Mouse (Mus musculus): ENCODE data around the gene Prkag1. TPM values are rescaled to one million over a fixed set of nuclear protein-coding genes. Genes with fewer than 3 reads are reported as not detected.

The Prkag1 gene
- polyA plus RNA-seq, 1 experiment from 2014 or later, result 114 TPM

DNA sequence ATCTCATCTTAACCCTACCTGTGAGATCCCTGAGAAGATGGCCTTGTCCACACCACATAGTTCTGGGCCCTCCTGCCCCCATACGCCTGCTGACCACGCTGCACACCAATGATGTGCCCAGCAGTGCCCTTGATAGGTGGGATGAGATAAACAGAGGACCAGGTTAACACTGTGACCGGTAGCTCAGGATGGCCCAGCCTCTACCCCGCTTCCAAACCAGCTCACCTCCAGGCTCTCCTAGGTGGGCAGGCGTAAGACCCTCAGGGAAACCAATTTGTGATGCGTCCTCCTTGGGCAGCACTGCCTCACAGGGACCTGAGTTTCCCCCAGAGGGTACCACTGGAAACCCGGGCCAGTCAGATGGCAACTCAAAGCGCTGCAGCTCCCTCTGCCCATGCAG is 34.5 kb upstream of the Prkag1 start:
- Histone ChIP-seq H3K9me3 (replicated peaks) (no peaks in the 10 kb centered on the region), H3K9ac (no peak overlapping the region), H3K4me3 (no peak overlapping the region), H3K36me3 (peaks cover 66% of the 10 kb centered on the region), H3K27ac (no peak overlapping the region), H3K27me3 (replicated peaks) (no peaks in the 10 kb centered on the region), H3K4me2 (no peak overlapping the region), H3K4me1 (peaks cover 41% of the 10 kb centered on the region)
- no peak for ATAC-seq
- 90% methylated on average over 8 of the region's 8 CpGs for WGBS (ENCODE audit: insufficient replicate concordance)

DNA sequence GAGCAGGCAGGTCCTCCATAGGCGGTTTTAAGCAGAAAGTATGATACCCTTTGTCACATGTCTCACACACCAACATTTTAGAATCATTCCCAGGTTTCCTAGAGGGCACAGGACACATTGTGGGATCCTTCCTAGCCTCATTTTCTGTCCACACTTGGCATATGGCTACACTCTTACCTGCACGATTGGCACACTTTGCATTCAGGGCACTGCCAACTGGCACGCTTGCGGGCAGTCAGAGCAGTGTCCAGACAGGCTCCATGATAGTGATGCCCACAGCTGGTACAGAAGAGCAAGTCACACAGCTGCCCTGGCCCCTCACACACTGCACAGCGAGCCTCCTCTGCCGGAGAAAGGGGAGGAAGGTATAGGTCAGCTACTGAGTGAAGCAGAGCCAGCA is 33.6 kb upstream of the Prkag1 start:
- H3K4me2 ChIP-seq, result no peak overlapping the region
- H3K4me3 ChIP-seq, result no peak overlapping the region
- H3K27me3 ChIP-seq (replicated peaks), result no peaks in the 10 kb centered on the region
- no peaks in the 10 kb centered on the region for H3K9me3 ChIP-seq (replicated peaks)
- H3K27ac ChIP-seq, result no peak overlapping the region
- ATAC-seq, result no peak
- H3K9ac ChIP-seq, result no peak overlapping the region
- peaks cover 74% of the 10 kb centered on the region for H3K36me3 ChIP-seq
- H3K4me1 ChIP-seq, result peaks cover 37% of the 10 kb centered on the region
- 91% methylated on average over 6 of the region's 6 CpGs for WGBS (ENCODE audit: insufficient replicate concordance)

DNA sequence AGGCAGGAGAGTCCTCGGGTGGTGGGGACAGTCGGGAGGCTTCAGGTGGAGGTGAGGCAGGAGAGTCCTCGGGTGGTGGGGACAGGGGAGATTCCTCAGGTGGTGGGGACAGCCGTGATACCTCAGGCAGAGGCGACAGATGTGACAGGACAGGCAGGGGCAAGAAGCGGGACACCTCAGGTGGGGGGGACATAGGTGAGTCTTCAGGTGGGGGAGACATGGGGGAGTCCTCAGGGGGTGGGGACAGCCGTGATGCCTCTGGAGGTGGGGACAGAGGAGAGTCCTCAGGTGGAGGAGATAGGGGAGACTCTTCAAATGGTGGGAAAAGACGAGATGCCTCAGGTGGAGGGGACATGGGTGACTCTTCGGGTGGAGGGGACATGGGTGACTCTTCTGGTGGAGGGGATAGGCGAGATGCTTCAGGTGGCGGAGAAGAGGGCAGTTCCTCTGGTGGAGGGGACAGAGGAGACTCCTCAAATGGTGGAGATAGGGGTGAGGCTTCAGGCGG is 32.2 kb upstream of the Prkag1 start:
- Histone ChIP-seq H3K4me3 (no peak overlapping the region), H3K4me2 (no peak overlapping the region), H3K9ac (no peak overlapping the region), H3K4me1 (peaks cover 26% of the 10 kb centered on the region), H3K36me3 (peaks cover 88% of the 10 kb centered on the region), H3K27ac (no peak overlapping the region), H3K9me3 (replicated peaks) (no peaks in the 10 kb centered on the region), H3K27me3 (replicated peaks) (no peaks in the 10 kb centered on the region)
- no peak for ATAC-seq
- 85% methylated on average over 12 of the region's 12 CpGs for WGBS (ENCODE audit: insufficient replicate concordance)

DNA sequence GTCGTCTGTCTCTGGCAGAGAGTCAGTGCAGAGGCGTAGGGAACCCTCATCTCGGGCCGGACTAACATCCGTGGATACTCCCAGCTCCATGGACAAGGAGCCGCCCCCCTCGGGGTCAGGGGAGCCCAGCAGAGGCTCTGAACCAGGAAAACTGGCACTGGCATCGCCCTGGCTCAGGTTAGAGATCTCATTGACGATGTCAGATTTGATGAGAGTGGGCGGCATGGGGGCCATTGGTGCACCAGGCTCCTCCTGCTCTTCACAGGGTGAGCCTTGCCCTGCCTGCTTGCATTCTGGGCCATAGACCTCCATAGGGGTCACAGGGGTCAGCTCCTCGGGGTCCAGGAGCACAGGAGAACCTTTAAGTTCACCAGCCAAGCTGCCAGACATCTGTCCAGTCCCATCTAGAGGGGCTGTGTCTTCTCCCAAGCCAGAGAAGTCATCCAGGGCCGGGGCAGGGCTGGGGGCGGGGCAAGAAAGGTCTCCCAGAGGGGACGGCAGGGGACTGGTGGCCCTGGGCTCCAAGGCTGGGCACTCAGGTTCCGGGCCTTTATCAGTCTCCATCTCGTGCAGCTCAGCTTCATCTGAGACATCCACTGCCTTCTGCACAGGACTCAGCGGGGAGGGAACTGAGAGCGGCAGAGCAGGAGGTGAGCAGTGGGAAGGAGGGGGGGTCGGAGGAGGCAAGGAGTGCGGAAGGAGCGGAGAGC is 30.5 kb upstream of the Prkag1 start:
- WGBS (ENCODE audit: insufficient replicate concordance), result 86% methylated on average over 21 of the region's 21 CpGs
- no peaks in the 10 kb centered on the region for H3K9me3 ChIP-seq (replicated peaks)
- H3K27me3 ChIP-seq (replicated peaks), result no peaks in the 10 kb centered on the region
- no peak overlapping the region for H3K4me2 ChIP-seq
- H3K27ac ChIP-seq, result no peak overlapping the region
- no peak overlapping the region for H3K4me3 ChIP-seq
- H3K36me3 ChIP-seq, result peaks cover 100% of the 10 kb centered on the region
- peaks cover 9% of the 10 kb centered on the region for H3K4me1 ChIP-seq
- no peak overlapping the region for H3K9ac ChIP-seq
- no peak for ATAC-seq

DNA sequence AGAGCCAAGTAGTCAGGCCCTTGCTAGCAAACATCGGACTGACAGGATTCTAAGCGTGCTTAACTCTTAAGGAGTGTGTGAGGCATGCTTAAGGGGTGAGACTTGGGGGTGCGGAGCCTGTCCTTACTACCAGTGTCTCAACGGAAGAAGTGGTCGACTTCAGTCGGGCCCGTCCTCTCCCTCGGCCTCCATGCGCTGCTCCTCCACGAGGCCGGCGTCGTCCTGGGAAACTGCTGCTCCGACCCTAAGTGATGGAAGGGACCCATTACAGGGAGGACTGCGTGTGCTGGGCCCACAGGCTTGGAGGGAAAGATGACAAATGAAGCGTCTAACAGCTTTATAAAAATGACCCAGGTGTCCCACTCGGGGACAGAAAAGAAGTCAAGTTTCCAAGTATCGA is 29.6 kb upstream of the Prkag1 start:
- H3K9ac ChIP-seq, result no peak overlapping the region
- no peak overlapping the region for H3K4me3 ChIP-seq
- WGBS (ENCODE audit: insufficient replicate concordance), result 91% methylated on average over 18 of the region's 18 CpGs
- no peak overlapping the region for H3K27ac ChIP-seq
- H3K36me3 ChIP-seq, result peaks cover 100% of the 10 kb centered on the region
- H3K4me1 ChIP-seq, result 0 out of 2 replicates have a peak, but pooled peaks cover 8% of the 10 kb centered on the region
- no peaks in the 10 kb centered on the region for H3K27me3 ChIP-seq (replicated peaks)
- no peak overlapping the region for H3K4me2 ChIP-seq
- H3K9me3 ChIP-seq (replicated peaks), result no peaks in the 10 kb centered on the region
- no peak for ATAC-seq

DNA sequence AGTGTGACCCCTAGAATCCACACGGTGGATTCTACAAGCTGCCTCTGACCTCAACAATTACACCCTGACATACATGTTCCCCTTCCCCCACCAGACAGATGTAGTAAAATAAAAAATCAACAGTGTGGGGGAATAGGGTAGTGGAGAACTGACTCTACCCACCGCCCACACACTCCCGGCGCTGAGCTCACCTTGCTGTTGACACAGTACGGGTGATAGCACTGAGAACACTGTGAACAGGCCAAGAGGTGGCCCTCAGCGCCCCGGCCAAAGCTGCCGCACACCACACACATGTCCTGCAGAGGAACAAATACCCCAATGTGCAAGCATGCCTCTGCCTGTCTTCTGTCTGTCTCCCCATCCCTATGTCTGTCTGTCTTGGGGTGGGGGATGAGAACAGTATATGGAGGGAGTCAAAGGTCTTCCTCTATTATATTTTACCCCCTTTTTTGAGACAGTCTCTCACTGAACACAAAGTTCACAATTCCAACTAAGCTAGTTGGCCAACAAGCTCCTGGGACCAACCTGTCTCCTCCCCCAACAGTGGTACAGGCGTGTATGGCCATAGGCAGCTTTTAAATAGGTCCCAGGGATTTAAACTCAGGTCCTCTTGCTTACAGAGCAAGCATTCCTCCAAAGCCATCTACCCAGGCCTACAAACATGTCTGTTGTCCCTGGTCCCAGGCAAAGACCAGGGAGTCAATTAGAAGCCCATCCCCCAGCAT is 28.2 kb upstream of the Prkag1 start:
- Histone ChIP-seq H3K4me2 (no peak overlapping the region), H3K27ac (no peak overlapping the region), H3K9ac (no peak overlapping the region), H3K36me3 (peaks cover 100% of the 10 kb centered on the region), H3K4me3 (no peak overlapping the region), H3K9me3 (replicated peaks) (no peaks in the 10 kb centered on the region), H3K27me3 (replicated peaks) (no peaks in the 10 kb centered on the region), H3K4me1 (0 out of 2 replicates have a peak, but pooled peaks cover 8% of the 10 kb centered on the region)
- ATAC-seq, result 0 out of 2 replicates have a peak, but pooled peaks have one; percentile 33
- WGBS (ENCODE audit: insufficient replicate concordance), result 83% methylated on average over 9 of the region's 9 CpGs

DNA sequence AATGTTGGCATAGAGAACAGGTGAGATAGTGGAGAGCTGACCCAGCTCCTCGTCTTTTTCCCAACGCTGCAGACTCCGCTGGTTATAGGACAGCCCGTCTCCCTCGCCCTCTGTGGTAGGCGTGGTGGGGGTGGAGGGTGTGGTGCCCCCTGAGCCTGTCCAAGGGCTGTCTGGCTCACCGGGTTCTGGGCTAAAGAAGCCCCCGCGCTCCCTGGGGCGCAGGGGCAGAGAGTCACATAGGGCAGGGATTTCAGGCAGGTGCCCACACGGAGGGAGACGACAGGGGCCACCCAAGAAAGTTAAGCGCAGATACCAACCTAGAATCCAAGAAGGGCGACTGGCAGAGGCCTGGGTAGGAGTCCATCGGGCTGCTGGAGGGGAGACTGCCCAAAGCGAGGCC is 22.9 kb upstream of the Prkag1 start:
- H3K9ac ChIP-seq, result no peak overlapping the region
- no peak overlapping the region for H3K4me3 ChIP-seq
- H3K4me2 ChIP-seq, result no peak overlapping the region
- no peak overlapping the region for H3K27ac ChIP-seq
- H3K36me3 ChIP-seq, result peaks cover 100% of the 10 kb centered on the region
- no peaks in the 10 kb centered on the region for H3K27me3 ChIP-seq (replicated peaks)
- no peaks in the 10 kb centered on the region for H3K9me3 ChIP-seq (replicated peaks)
- WGBS (ENCODE audit: insufficient replicate concordance), result 88% methylated on average over 16 of the region's 16 CpGs
- H3K4me1 ChIP-seq, result no peaks in the 10 kb centered on the region
- ATAC-seq, result no peak

DNA sequence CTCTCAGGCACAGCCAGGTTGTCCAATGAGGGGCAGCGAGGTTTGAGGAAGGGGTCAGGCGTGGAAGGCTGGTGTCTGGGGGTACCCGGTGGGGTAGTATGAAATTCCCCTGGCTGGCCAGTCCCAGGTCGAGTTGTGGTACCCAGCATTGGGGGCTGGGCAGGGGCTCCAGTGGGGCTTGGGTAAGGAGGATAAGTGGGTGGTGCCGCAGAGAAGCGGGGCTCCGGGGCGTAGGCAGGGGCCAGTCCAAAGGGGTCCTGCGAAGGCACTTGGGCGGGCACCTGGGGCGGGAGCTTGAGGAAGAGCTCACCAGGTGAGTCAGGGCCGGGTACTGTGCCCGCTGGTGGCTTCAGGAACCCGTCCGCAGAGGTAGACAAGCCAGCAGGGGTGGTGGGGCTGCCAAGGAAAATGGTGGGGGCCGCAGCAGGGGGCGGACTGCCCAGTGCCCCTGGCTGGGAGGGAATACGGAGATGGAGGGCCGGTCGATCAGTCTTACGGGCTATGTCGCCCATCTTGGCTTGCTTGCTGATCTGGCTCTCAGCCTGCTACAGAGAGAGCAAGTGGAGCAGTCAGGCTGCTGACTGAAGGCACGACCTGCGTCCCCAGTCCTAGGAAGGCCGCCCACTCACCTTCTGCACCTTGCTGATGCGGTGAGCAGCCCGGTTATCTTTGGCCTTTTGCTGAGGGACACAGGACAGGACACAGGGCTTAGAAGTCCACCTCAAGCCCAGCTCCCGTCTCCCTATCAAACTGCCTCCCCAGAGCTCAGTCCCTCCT is 22.0 kb upstream of the Prkag1 start:
- H3K36me3 ChIP-seq, result peaks cover 100% of the 10 kb centered on the region
- H3K9me3 ChIP-seq (replicated peaks), result no peaks in the 10 kb centered on the region
- H3K27ac ChIP-seq, result no peak overlapping the region
- H3K4me3 ChIP-seq, result no peak overlapping the region
- no peak overlapping the region for H3K9ac ChIP-seq
- H3K27me3 ChIP-seq (replicated peaks), result no peaks in the 10 kb centered on the region
- H3K4me2 ChIP-seq, result no peak overlapping the region
- 90% methylated on average over 28 of the region's 28 CpGs for WGBS (ENCODE audit: insufficient replicate concordance)
- ATAC-seq, result no peak
- H3K4me1 ChIP-seq, result no peaks in the 10 kb centered on the region

DNA sequence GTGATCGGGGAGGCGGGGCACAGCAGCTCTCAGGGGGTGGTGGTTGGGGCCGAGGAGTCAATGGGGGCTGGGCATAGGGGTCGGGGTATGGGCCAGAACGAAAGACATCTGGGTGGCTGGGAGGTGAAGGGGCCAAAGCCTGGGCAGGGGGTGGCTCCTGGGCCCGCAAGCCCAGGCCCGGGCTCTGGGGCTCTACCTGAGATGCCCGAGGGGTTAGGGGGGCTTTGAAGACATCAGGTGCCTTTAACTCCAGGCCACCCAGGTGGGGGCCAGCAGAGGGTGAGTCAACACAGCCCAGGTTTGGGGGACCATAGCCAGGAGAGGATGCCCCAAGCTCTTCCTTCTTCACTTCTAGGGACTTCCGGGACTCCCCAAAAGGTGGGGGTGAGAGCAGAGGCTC is 21.4 kb upstream of the Prkag1 start:
- no peak overlapping the region for H3K4me2 ChIP-seq
- no peaks in the 10 kb centered on the region for H3K9me3 ChIP-seq (replicated peaks)
- no peaks in the 10 kb centered on the region for H3K27me3 ChIP-seq (replicated peaks)
- H3K27ac ChIP-seq, result no peak overlapping the region
- no peak overlapping the region for H3K9ac ChIP-seq
- H3K36me3 ChIP-seq, result peaks cover 100% of the 10 kb centered on the region
- H3K4me3 ChIP-seq, result no peak overlapping the region
- no peak for ATAC-seq
- WGBS (ENCODE audit: insufficient replicate concordance), result 84% methylated on average over 9 of the region's 9 CpGs
- H3K4me1 ChIP-seq, result no peaks in the 10 kb centered on the region

DNA sequence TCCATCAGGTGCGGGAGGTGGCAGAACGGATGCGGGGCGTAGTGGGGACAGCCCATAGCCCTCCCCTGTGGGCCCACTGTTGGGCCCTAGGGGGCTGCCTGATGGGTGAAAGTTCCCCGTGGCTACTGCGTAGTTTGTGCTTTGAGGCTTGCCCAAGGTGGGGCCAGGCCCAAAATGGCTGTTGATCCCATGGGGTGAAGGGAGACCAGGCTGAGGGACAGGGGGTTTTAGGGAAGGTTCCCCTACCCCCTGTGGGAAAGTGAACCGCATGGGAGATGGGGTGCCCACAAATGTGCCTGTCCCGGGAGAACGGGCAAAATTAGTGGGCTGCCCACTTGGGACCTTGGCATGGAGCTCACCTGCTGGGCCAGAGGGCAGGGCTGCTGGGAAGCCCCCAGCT is 20.8 kb upstream of the Prkag1 start:
- Histone ChIP-seq H3K9me3 (replicated peaks) (no peaks in the 10 kb centered on the region), H3K4me1 (no peaks in the 10 kb centered on the region), H3K27ac (no peak overlapping the region), H3K4me2 (no peak overlapping the region), H3K36me3 (peaks cover 100% of the 10 kb centered on the region), H3K4me3 (no peak overlapping the region), H3K27me3 (replicated peaks) (no peaks in the 10 kb centered on the region), H3K9ac (no peak overlapping the region)
- ATAC-seq, result no peak
- 92% methylated on average over 9 of the region's 9 CpGs for WGBS (ENCODE audit: insufficient replicate concordance)

DNA sequence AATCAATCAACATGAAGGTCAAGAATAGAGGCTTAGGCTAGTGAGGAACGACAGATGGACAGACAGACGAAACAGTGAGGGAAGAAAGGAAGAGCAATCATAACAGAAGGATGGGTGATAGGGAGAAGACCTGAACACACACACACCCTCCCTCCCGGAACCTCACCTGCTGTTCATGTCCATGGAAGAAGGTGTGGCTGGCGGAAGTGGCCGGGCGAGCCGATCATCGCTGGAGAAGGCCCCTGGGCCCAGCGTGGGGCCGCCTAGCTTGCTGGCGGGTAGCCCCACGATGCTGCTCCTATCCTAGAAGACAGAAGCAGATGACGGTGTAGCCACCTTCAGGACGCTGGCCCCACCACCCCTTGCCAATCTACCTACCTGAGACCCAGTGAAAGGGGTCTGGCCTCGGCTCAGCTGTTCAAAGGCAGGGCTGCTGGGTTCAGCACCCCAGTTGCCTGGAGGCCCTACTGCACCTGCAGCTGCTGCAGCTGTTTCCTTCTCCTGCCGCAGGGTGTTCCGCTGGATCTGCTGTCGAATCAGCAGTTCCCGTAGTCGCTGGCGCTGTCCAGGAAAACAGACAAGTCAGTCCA is 20.0 kb upstream of the Prkag1 start:
- peaks cover 100% of the 10 kb centered on the region for H3K36me3 ChIP-seq
- no peak overlapping the region for H3K4me2 ChIP-seq
- H3K4me1 ChIP-seq, result no peaks in the 10 kb centered on the region
- H3K9ac ChIP-seq, result no peak overlapping the region
- H3K9me3 ChIP-seq (replicated peaks), result no peaks in the 10 kb centered on the region
- WGBS (ENCODE audit: insufficient replicate concordance), result 90% methylated on average over 21 of the region's 21 CpGs
- no peak overlapping the region for H3K27ac ChIP-seq
- no peaks in the 10 kb centered on the region for H3K27me3 ChIP-seq (replicated peaks)
- ATAC-seq, result no peak
- no peak overlapping the region for H3K4me3 ChIP-seq

Measured in liver, embryonic 12.5 days (tissue).